Mouse (Mus musculus): Measurements from ENCODE around the gene Polr2a. TPM values are rescaled to one million over a fixed set of nuclear protein-coding genes. Genes with fewer than 3 reads are reported as not detected.
A peak's percentile ranks its signal among the peaks of the same experiment; 100 is the strongest.

Gene Polr2a
- polyA plus RNA-seq, 1 experiment from 2014 or later = 30.7 TPM

DNA sequence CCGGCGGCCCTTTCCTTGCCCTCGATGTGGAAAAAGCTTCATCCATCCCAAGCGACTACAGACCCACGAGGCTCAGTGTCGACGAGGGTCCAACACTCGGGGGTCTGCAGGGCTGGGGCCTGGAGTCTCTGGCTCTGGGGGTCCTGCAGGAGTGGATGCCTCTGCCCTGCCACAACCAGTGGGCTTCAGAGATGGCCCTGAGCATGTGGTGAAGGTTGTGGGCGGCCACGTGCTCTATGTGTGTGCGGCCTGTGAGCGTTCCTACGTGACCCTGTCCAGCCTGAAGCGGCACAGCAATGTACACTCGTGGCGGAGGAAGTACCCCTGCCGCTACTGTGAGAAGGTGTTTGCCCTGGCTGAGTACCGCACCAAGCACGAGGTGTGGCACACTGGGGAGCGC, 18.1 kb upstream of the Polr2a start:
- Histone ChIP-seq H3K9me3 (ENCODE audit: control insufficient read depth, low read length) (no peaks in the 10 kb centered on the region), H3K4me2 (ENCODE audit: low read length) (no peak overlapping the region), H3K4me1 (ENCODE audit: control insufficient read depth, insufficient read depth, low read length) (no peaks in the 10 kb centered on the region), H3K9ac (replicated peaks; ENCODE audit: low read length) (no peak overlapping the region), H3K27ac (replicated peaks; ENCODE audit: low read depth, low read length) (no peak overlapping the region), H3K27me3 (ENCODE audit: control insufficient read depth, insufficient read depth, low read length) (no peaks in the 10 kb centered on the region), H3K36me3 (ENCODE audit: control insufficient read depth, insufficient read depth, low read length) (peaks cover 13% of the 10 kb centered on the region), H3K4me3 (replicated peaks; ENCODE audit: low read depth, low read length) (no peak overlapping the region)
- DNase-seq (no peak), ATAC-seq (ENCODE audit: low FRiP score, low TSS enrichment) (no peak)
- WGBS = 86% methylated on average over 20 of the region's 20 CpGs

DNA sequence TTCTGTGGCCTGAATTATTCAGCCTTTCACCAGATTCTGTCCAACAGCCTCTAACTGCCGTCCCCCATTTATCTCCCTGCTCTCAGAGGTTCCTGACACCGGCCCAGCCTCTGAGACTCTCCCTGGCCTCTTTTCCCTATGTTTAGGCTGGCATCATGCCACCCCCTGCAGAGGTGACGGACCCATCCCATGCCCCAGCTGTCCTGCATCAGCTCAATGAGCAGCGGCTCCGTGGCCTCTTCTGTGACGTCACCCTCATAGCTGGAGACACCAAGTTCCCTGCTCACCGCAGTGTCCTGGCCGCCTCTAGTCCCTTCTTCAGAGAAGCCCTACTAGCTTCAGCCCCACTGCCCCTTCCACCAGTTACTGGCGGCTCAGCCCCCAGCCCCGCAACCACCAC, 17.3 kb upstream of the Polr2a start:
- H3K9ac ChIP-seq (replicated peaks; ENCODE audit: low read length) = no peak overlapping the region
- no peaks in the 10 kb centered on the region for H3K27me3 ChIP-seq (ENCODE audit: control insufficient read depth, insufficient read depth, low read length)
- H3K36me3 ChIP-seq (ENCODE audit: control insufficient read depth, insufficient read depth, low read length) = peaks cover 16% of the 10 kb centered on the region
- DNase-seq (no peak), ATAC-seq (ENCODE audit: low FRiP score, low TSS enrichment) (no peak)
- H3K4me3 ChIP-seq (replicated peaks; ENCODE audit: low read depth, low read length) = no peak overlapping the region
- WGBS = 78% methylated on average over 10 of the region's 10 CpGs
- H3K27ac ChIP-seq (replicated peaks; ENCODE audit: low read depth, low read length) = no peak overlapping the region
- H3K4me2 ChIP-seq (ENCODE audit: low read length) = no peak overlapping the region
- no peaks in the 10 kb centered on the region for H3K4me1 ChIP-seq (ENCODE audit: control insufficient read depth, insufficient read depth, low read length)
- no peaks in the 10 kb centered on the region for H3K9me3 ChIP-seq (ENCODE audit: control insufficient read depth, low read length)

DNA sequence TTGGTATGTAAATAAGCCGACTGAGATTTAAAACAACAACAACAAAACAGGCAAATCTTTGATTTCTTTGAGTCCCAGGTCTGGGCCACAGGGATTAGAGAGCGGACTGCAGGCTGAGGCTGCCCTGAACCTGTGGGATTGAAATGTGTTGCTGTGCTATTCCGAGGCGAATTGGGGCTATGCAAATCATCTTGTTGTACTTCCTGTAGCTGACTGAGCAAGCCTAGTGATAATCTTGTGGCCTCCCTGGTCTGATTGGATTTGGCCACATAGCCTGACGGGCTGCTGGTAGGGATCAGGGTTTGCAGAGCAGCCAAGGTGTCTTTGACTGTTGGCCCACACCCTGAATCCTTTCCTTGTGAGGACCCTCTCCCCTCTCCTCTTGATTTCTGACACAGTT, 16.5 kb upstream of the Polr2a start:
- no peak overlapping the region for H3K4me2 ChIP-seq (ENCODE audit: low read length)
- peaks cover 17% of the 10 kb centered on the region for H3K36me3 ChIP-seq (ENCODE audit: control insufficient read depth, insufficient read depth, low read length)
- H3K4me1 ChIP-seq (ENCODE audit: control insufficient read depth, insufficient read depth, low read length) = no peaks in the 10 kb centered on the region
- DNase-seq (no peak), ATAC-seq (ENCODE audit: low FRiP score, low TSS enrichment) (no peak)
- H3K9ac ChIP-seq (replicated peaks; ENCODE audit: low read length) = no peak overlapping the region
- 58% methylated on average over 5 of the region's 5 CpGs for WGBS
- H3K27ac ChIP-seq (replicated peaks; ENCODE audit: low read depth, low read length) = no peak overlapping the region
- no peak overlapping the region for H3K4me3 ChIP-seq (replicated peaks; ENCODE audit: low read depth, low read length)
- no peaks in the 10 kb centered on the region for H3K9me3 ChIP-seq (ENCODE audit: control insufficient read depth, low read length)
- H3K27me3 ChIP-seq (ENCODE audit: control insufficient read depth, insufficient read depth, low read length) = no peaks in the 10 kb centered on the region

DNA sequence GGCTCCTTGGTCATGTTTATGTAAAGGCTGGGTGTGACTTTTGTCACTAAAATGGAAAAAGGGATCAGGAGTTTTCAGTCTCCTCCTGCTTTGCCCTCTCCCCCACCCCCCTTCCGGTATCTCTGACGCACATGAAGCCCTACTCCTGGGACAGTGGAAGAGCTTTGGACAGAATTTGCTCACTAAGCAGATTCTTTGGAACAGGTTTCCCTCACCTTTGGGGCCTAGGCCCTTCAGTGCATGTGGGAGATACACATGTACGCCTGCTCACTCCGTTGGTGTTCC, 9.1 kb upstream of the Polr2a start:
- no peak overlapping the region for H3K9ac ChIP-seq (replicated peaks; ENCODE audit: low read length)

DNA sequence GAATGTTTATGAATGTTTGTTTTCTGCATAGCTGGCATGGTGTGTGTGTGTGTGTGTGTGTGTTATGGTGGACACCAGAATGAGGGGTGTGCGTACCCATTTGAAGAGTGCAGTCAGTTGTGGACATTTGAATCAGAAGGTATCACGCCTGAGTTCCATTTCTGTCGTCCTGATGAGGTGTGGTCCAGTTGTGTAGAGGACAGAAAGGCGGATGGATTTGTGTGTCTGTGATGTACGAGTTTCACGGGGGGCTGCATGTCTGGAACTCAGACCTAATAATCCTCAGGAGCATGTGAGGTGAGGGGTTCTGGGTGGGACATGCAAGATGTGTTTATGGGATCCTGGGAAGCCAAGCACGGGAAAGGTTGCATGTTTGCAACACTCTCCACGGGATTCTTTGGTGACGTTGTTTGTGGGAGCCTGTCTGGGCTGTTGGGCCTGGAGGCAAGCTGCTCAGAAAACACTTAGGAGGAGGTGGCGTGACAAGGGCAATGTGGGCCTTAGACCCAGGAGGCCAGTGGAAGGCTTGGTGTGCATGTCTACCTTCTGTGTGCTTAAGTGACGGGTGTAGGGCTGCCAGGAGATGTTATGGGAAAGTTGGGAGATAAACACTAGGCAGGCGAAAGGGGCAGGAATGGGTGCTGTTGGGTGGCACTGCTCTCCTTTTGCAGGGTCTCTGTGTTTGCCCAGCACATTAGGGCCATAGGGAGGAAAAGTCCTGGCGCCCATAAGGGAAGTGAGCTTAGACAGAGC, 8.6 kb upstream of the Polr2a start:
- DNase-seq (no peak), ATAC-seq (ENCODE audit: low FRiP score, low TSS enrichment) (no peak)
- Histone ChIP-seq H3K4me3 (replicated peaks; ENCODE audit: low read depth, low read length) (peak overlapping the region; percentile 89), H3K4me1 (ENCODE audit: control insufficient read depth, insufficient read depth, low read length) (peaks cover 11% of the 10 kb centered on the region), H3K9ac (replicated peaks; ENCODE audit: low read length) (peak overlapping the region; percentile 98), H3K4me2 (ENCODE audit: low read length) (peak overlapping the region; percentile 68), H3K27ac (replicated peaks; ENCODE audit: low read depth, low read length) (peak overlapping the region; percentile 81; the same call in 1 of the 2 replicates), H3K36me3 (ENCODE audit: control insufficient read depth, insufficient read depth, low read length) (0 out of 2 replicates have a peak, but pooled peaks cover 4% of the 10 kb centered on the region), H3K9me3 (ENCODE audit: control insufficient read depth, low read length) (no peaks in the 10 kb centered on the region), H3K27me3 (ENCODE audit: control insufficient read depth, insufficient read depth, low read length) (no peaks in the 10 kb centered on the region)
- 60% methylated on average over 13 of the region's 13 CpGs for whole genome bisulfite sequencing

More for the DNA sequence above, 9.1 kb upstream of the Polr2a start:
- Histone ChIP-seq H3K9me3 (ENCODE audit: control insufficient read depth, low read length) (no peaks in the 10 kb centered on the region), H3K4me3 (replicated peaks; ENCODE audit: low read depth, low read length) (no peak overlapping the region; the same call in 1 of the 2 replicates), H3K4me2 (ENCODE audit: low read length) (peak overlapping the region; percentile 68), H3K4me1 (ENCODE audit: control insufficient read depth, insufficient read depth, low read length) (peaks cover 11% of the 10 kb centered on the region), H3K27ac (replicated peaks; ENCODE audit: low read depth, low read length) (no peak overlapping the region), H3K36me3 (ENCODE audit: control insufficient read depth, insufficient read depth, low read length) (0 out of 2 replicates have a peak, but pooled peaks cover 4% of the 10 kb centered on the region), H3K27me3 (ENCODE audit: control insufficient read depth, insufficient read depth, low read length) (no peaks in the 10 kb centered on the region)
- ATAC-seq (ENCODE audit: low FRiP score, low TSS enrichment) (no peak), DNase-seq (no peak)
- WGBS = 70% methylated on average over 4 of the region's 4 CpGs

DNA sequence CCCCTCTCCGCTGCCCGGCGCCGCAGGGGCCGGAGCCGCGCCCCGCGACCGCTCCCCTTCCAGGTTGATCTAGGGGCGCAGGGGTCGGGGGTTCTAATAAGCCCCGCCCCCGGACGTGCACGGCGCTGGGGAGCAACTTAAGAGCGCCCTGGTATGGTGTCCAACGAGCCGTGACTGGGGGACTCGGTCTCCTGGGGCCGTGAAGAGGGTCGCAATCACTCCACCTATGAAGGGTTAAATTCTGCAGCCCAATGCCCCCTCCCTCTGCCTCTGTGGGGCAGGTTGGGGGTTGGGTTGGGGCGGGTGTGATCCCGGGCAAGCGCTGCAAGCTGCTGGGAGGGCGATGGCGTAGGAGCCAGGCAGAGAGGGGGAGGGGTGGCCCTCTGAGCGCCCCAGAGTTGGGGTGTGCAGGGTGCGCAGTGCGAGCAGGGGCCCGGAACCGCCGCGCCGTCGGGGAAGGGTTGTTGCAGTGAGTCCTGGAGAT, 7.7 kb upstream of the Polr2a start:
- ATAC-seq (ENCODE audit: low FRiP score, low TSS enrichment) (peak; percentile 79), DNase-seq (peak; percentile 73)
- Histone ChIP-seq H3K4me2 (ENCODE audit: low read length) (peak overlapping the region; percentile 68), H3K9ac (replicated peaks; ENCODE audit: low read length) (peak overlapping the region; percentile 98), H3K4me1 (ENCODE audit: control insufficient read depth, insufficient read depth, low read length) (peaks cover 11% of the 10 kb centered on the region), H3K9me3 (ENCODE audit: control insufficient read depth, low read length) (no peaks in the 10 kb centered on the region), H3K27me3 (ENCODE audit: control insufficient read depth, insufficient read depth, low read length) (no peaks in the 10 kb centered on the region), H3K4me3 (replicated peaks; ENCODE audit: low read depth, low read length) (peak overlapping the region; percentile 89), H3K36me3 (ENCODE audit: control insufficient read depth, insufficient read depth, low read length) (0 out of 2 replicates have a peak, but pooled peaks cover 4% of the 10 kb centered on the region), H3K27ac (replicated peaks; ENCODE audit: low read depth, low read length) (peak overlapping the region; percentile 81)
- WGBS = 1% methylated on average over 37 of the region's 37 CpGs

DNA sequence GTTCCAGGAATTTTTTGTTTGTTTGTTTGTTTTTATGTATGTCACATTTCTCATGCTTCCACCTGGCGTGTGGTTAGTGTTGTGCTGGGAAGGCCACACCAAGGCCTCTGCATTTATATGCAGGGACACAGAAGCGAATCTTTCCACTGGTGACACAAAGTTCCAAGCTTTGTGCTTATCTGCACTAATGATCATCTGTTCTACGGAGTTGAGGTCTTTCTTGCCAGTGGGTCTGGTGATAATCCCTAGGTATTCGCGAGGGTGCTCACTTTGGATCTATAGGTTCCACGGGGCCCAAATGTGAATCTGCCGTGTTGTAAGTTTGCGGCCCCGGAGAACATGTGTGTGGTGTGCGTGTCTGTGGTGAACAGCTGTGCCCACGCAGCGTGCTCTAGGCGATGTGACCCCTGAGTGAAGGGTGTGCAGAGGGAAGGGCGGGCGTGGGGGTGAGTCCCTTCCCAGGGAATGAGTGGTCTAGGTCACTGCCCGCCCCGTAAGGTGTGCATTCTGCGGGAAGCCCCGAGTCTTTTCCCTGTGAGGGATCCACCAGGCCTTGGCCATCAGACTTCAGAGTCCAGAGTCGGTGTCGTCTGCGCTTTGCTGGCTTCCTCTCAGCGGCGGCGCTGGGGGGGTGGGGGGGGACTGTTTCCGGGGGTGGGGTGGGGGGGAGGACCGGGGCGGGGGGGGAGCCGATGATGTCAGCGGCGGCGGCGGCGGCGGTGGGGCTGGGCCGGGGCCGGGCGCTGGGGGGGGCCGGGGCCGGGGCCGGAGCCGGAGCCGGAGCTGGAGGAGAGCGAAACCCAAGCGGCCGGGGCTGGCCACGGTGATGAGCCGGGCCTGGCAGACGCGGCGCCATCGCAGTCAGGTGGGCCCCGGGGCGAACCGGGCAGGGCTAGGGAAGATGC, 7.0 kb upstream of the Polr2a start, which contains the start of gene Zbtb4:
Zbtb4 (plus strand) TSS at position 692 of the 905 bp plus-strand sequence.
- Histone ChIP-seq H3K36me3 (ENCODE audit: control insufficient read depth, insufficient read depth, low read length) (no peaks in the 10 kb centered on the region), H3K27me3 (ENCODE audit: control insufficient read depth, insufficient read depth, low read length) (no peaks in the 10 kb centered on the region), H3K9ac (replicated peaks; ENCODE audit: low read length) (peak within 1 kb of the TSS; percentile 98), H3K4me1 (ENCODE audit: control insufficient read depth, insufficient read depth, low read length) (peaks cover 14% of the 10 kb centered on the region), H3K4me2 (ENCODE audit: low read length) (peak within 1 kb of the TSS; percentile 68), H3K9me3 (ENCODE audit: control insufficient read depth, low read length) (no peaks in the 10 kb centered on the region), H3K4me3 (replicated peaks; ENCODE audit: low read depth, low read length) (peak within 1 kb of the TSS; percentile 89), H3K27ac (replicated peaks; ENCODE audit: low read depth, low read length) (peak within 1 kb of the TSS; percentile 81)
- 17% methylated on average over 46 of the region's 55 CpGs for WGBS
- peak; percentile 76 for ATAC-seq (ENCODE audit: low FRiP score, low TSS enrichment)
- DNase-seq = peak; percentile 67

DNA sequence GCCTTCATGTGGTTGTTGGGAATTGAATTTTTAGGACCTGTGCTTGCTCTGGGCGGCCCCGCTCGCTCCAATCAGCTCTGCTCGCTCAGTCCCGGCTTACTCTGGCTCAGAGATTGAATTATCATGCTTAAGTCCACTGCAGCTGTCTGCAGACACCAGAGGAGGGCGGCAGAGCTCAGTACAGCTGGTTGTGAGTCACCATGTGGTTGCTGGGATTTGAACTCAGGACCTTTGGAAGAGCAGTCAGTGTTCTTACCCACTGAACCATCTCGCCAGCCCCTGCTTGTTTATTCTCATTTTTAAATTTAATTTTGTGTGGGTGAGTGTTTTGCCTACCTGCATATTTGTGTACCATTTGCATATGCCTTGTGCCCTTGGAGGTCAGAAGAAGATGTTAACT, 5.1 kb upstream of the Polr2a start:
- no peaks in the 10 kb centered on the region for H3K9me3 ChIP-seq (ENCODE audit: control insufficient read depth, low read length)
- H3K9ac ChIP-seq (replicated peaks; ENCODE audit: low read length) = no peak overlapping the region
- no peak for DNase-seq
- H3K36me3 ChIP-seq (ENCODE audit: control insufficient read depth, insufficient read depth, low read length) = no peaks in the 10 kb centered on the region
- WGBS = 68% methylated on average over 7 of the region's 7 CpGs
- H3K4me3 ChIP-seq (replicated peaks; ENCODE audit: low read depth, low read length) = no peak overlapping the region
- peaks cover 23% of the 10 kb centered on the region for H3K4me1 ChIP-seq (ENCODE audit: control insufficient read depth, insufficient read depth, low read length)
- H3K4me2 ChIP-seq (ENCODE audit: low read length) = no peak overlapping the region
- H3K27me3 ChIP-seq (ENCODE audit: control insufficient read depth, insufficient read depth, low read length) = no peaks in the 10 kb centered on the region
- ATAC-seq (ENCODE audit: low FRiP score, low TSS enrichment) = no peak
- no peak overlapping the region for H3K27ac ChIP-seq (replicated peaks; ENCODE audit: low read depth, low read length)

All from midbrain, embryonic 14.5 days (tissue).